Mouse (Mus musculus) testis, adult 2 months (tissue): ENCODE data around the gene 4930442H23Rik.

Experiments used
- CTCF ChIP-seq: fragments of 200-500 bp; IDR thresholded peaks from 2 replicates; pipeline ENCODE4 v1.5.1; 2012; ENCODE audit warnings: low read depth, mild to moderate bottlenecking, inconsistent platforms, low read length, moderate library complexity; ENCODE audit not compliant: control insufficient read depth, insufficient read depth, insufficient replicate concordance
- POLR2A ChIP-seq: fragments of 200-500 bp; IDR thresholded peaks from 2 replicates; pipeline ENCODE4 v1.6.1; 2012; ENCODE audit warnings: low read depth, mild to moderate bottlenecking, inconsistent platforms, low read length, moderate library complexity; ENCODE audit not compliant: control insufficient read depth

DNA sequence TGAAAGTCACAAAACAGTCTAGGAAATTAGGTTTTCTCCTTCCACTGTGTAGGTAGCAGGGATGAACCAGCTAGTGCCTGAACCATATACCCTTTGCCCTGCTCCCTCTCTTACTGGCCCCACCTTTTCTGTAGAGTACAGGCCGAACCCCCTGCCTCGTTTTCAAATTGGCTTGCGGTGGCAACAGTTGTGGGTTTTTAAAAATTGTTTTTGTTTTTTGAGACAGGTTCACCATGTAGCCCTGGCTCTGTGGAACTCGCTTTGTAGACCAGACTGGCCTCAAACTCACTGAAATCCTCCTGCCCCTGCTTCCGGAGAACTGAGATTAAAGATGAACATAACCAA lies 15.6 kb downstream of the 4930442H23Rik start:
- no peak for TF ChIP-seq CTCF
- no peak for TF ChIP-seq POLR2A
